Mouse (Mus musculus): Measurements from ENCODE around the gene Cd151. TPM values are rescaled to one million over a fixed set of nuclear protein-coding genes. Genes with fewer than 3 reads are reported as not detected.
"Not testable (repeated sequence)": the region's sequence is repeated elsewhere in the genome, so short reads cannot be mapped to it uniquely, and the experiment has no call there.

Cd151 gene
- polyA plus RNA-seq, 1 experiment from 2014 or later, result 43.8 TPM

DNA sequence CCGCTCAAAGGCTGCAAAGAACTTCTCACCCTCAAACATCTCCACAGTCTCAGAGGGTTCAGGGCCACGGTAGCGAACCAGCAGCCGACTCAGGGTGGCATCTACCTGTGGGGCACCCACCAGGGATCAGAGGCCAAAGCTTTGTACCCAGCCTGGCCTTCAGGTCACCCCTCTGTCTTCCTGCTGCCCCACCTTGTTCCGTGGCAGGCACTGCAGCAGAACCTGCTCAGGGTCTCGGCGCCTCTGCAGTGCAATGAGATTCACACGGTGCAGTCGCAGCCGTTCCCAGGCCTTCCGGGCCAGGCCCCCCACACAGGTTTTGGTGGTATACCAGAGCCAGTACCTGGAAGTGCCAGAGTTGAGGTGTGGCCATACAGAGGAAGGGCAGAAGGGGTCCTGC, 27.4 kb upstream of the Cd151 start:
- no peak overlapping the region for H3K9ac ChIP-seq (replicated peaks; ENCODE audit: low read length)
- no peaks in the 10 kb centered on the region for H3K36me3 ChIP-seq (ENCODE audit: control insufficient read depth, insufficient read depth, low read length)

DNA sequence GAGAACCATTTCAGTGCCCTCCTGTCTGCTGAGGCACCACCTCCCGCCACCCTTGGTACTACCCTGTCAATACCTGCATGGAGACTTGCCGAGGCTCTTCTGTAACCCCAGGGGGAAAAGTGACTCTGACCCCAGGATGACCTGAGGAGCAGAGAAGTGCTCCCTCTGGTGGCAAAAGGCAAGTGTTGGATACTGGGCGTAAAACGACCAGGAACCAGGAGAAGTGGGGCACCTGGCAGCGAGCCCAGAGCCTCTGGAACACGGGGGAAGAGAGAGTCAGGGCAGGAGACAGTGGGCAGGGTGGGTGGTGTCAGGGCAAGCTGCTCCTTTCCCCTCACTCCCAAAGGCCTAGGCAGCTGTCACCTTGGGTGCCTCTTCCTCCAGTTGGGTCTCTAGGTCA, 26.6 kb upstream of the Cd151 start:
- no peak overlapping the region for H3K4me2 ChIP-seq (ENCODE audit: low read length)
- H3K4me3 ChIP-seq (replicated peaks; ENCODE audit: low read depth, low read length), result no peak overlapping the region
- no peaks in the 10 kb centered on the region for H3K9me3 ChIP-seq (ENCODE audit: control insufficient read depth, low read length)
- DNase-seq (peak; percentile 67), ATAC-seq (ENCODE audit: low FRiP score, low TSS enrichment) (no peak)
- no peaks in the 10 kb centered on the region for H3K27me3 ChIP-seq (ENCODE audit: control insufficient read depth, insufficient read depth, low read length)
- 33% methylated on average over 6 of the region's 6 CpGs for WGBS
- no peaks in the 10 kb centered on the region for H3K36me3 ChIP-seq (ENCODE audit: control insufficient read depth, insufficient read depth, low read length)
- H3K27ac ChIP-seq (replicated peaks; ENCODE audit: low read depth, low read length), result no peak overlapping the region
- H3K9ac ChIP-seq (replicated peaks; ENCODE audit: low read length), result no peak overlapping the region
- peaks cover 24% of the 10 kb centered on the region for H3K4me1 ChIP-seq (ENCODE audit: control insufficient read depth, insufficient read depth, low read length)

More for the DNA sequence above, 27.4 kb upstream of the Cd151 start:
- Histone ChIP-seq H3K4me3 (replicated peaks; ENCODE audit: low read depth, low read length) (no peak overlapping the region), H3K9me3 (ENCODE audit: control insufficient read depth, low read length) (no peaks in the 10 kb centered on the region), H3K4me1 (ENCODE audit: control insufficient read depth, insufficient read depth, low read length) (peaks cover 28% of the 10 kb centered on the region), H3K4me2 (ENCODE audit: low read length) (no peak overlapping the region), H3K27me3 (ENCODE audit: control insufficient read depth, insufficient read depth, low read length) (no peaks in the 10 kb centered on the region), H3K27ac (replicated peaks; ENCODE audit: low read depth, low read length) (no peak overlapping the region)
- ATAC-seq (ENCODE audit: low FRiP score, low TSS enrichment) (no peak), DNase-seq (no peak)
- 95% methylated on average over 11 of the region's 11 CpGs for WGBS

DNA sequence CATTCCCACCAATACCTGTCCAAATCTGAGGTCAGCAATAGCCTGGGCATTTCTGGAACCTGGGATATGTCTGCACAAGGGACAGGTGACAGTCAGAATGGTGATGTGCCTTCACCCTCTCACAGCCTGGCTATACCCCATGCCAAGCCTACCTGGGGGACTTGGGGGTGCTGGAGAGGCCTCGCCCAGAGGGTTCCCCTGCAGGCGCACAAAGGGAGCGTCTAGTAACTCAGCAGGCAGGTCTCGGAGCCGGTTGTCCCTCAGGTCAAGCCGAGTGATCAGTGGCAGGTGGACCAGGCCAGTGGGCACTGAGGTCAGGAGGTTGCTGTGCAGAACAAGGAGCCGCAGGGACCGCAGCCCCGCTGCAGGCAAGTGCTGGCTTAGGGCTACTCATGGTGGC, 25.7 kb upstream of the Cd151 start:
- DNase-seq, result no peak
- Histone ChIP-seq H3K27me3 (ENCODE audit: control insufficient read depth, insufficient read depth, low read length) (no peaks in the 10 kb centered on the region), H3K27ac (replicated peaks; ENCODE audit: low read depth, low read length) (no peak overlapping the region), H3K9ac (replicated peaks; ENCODE audit: low read length) (no peak overlapping the region), H3K36me3 (ENCODE audit: control insufficient read depth, insufficient read depth, low read length) (no peaks in the 10 kb centered on the region), H3K4me3 (replicated peaks; ENCODE audit: low read depth, low read length) (no peak overlapping the region), H3K9me3 (ENCODE audit: control insufficient read depth, low read length) (no peaks in the 10 kb centered on the region), H3K4me2 (ENCODE audit: low read length) (no peak overlapping the region), H3K4me1 (ENCODE audit: control insufficient read depth, insufficient read depth, low read length) (peaks cover 17% of the 10 kb centered on the region)
- ATAC-seq (ENCODE audit: low FRiP score, low TSS enrichment), result no peak
- 93% methylated on average over 9 of the region's 9 CpGs for WGBS

DNA sequence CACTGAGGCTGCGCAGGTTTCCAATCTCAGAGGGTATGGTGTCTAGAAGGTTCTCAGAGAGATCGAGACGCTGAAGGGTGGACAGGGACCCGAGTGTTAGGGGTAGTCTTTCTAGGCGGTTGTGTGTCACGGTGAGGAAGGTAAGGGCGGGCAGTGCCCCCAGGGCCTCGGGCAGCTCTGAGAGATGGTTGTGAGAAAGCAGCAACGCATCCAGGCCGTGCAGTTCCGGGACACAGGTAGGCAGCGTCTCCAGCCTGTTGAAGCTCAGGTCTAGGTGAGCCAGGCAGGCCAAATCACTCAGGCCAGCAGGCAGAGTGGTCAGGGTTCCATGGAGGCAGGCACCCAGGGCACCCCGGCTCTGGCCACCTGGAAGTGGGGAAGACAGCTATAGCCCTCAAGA, 25.0 kb upstream of the Cd151 start:
- no peak overlapping the region for H3K9ac ChIP-seq (replicated peaks; ENCODE audit: low read length)
- ATAC-seq (ENCODE audit: low FRiP score, low TSS enrichment), result no peak
- 92% methylated on average over 13 of the region's 13 CpGs for WGBS

DNA sequence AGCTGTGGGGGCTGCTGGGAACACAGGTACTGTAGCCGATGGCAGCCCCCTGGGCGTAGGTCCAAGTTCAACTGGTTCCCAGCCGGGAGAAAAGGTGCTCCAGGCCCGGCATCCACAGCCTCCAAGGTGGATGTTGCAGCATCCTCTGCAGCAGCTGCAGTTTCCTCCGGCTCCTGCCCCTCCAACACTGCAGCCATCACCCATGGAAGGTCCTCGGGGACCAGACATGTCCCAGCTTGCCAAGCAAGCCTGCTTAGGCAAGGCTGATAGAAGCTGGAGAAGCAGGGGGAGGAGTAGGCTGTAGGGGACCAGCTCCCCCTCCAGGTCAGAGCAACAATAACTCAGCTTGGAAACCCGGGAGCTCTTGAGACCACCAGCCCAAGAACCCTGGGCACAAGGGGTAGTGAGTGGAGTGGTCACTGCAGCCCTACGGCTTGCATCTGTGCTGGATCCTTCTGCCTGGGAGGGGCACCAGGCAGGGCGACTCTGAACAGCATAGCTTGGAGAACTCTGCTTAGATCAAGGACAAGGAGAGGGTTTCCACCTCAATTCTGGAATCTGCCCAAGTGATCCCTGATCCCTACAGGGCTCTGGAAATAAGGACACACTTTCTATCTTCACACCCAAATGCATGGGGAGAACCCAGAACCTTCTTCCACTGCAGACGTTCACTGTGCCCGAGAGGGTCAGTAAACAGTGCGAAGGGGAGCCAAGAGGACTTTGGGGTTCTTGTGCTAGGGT, 23.9 kb upstream of the Cd151 start:
- Histone ChIP-seq H3K36me3 (ENCODE audit: control insufficient read depth, insufficient read depth, low read length) (no peaks in the 10 kb centered on the region), H3K27me3 (ENCODE audit: control insufficient read depth, insufficient read depth, low read length) (no peaks in the 10 kb centered on the region), H3K4me3 (replicated peaks; ENCODE audit: low read depth, low read length) (peak overlapping the region; percentile 29), H3K9ac (replicated peaks; ENCODE audit: low read length) (peak overlapping the region; percentile 35; the same call in 1 of the 2 replicates), H3K4me2 (ENCODE audit: low read length) (peak overlapping the region; percentile 59), H3K4me1 (ENCODE audit: control insufficient read depth, insufficient read depth, low read length) (peaks cover 14% of the 10 kb centered on the region), H3K9me3 (ENCODE audit: control insufficient read depth, low read length) (no peaks in the 10 kb centered on the region), H3K27ac (replicated peaks; ENCODE audit: low read depth, low read length) (no peak overlapping the region)
- ATAC-seq (ENCODE audit: low FRiP score, low TSS enrichment) (no peak), DNase-seq (peak; percentile 26)
- WGBS, result 31% methylated on average over 12 of the region's 12 CpGs

More for the DNA sequence above, 25.0 kb upstream of the Cd151 start:
- no peaks in the 10 kb centered on the region for H3K27me3 ChIP-seq (ENCODE audit: control insufficient read depth, insufficient read depth, low read length)
- H3K4me1 ChIP-seq (ENCODE audit: control insufficient read depth, insufficient read depth, low read length), result peaks cover 11% of the 10 kb centered on the region; the same call in 1 of the 2 replicates
- no peak overlapping the region for H3K4me2 ChIP-seq (ENCODE audit: low read length)
- H3K4me3 ChIP-seq (replicated peaks; ENCODE audit: low read depth, low read length), result no peak overlapping the region
- DNase-seq, result no peak
- H3K36me3 ChIP-seq (ENCODE audit: control insufficient read depth, insufficient read depth, low read length), result no peaks in the 10 kb centered on the region
- H3K9me3 ChIP-seq (ENCODE audit: control insufficient read depth, low read length), result no peaks in the 10 kb centered on the region
- no peak overlapping the region for H3K27ac ChIP-seq (replicated peaks; ENCODE audit: low read depth, low read length)

DNA sequence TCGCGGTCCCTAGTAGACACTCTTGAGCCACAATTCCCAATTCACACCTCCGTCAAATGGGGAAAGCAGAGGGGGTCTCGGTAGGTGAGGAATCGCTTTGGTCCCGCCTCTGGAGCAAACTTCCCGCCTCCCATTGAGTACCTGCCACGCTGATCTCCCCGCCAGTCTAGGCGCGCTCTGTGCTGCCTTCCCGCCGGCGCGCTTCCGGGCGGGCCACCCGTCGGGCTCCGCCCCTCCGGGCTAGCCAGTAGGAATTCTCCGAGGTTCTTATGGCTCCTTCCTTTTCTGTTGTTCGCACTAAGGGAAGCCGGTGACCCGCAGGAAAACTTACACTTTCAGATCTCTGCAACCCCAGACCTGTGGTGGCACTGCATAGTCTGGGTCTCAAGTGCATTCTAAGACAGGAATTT, 23.4 kb upstream of the Cd151 start, which contains the start of gene Pidd1:
Gene Pidd1 (minus strand): TSS at position 198 of the 410 bp plus-strand sequence.
- Histone ChIP-seq H3K4me3 (replicated peaks; ENCODE audit: low read depth, low read length) (peak within 1 kb of the TSS; percentile 29), H3K9me3 (ENCODE audit: control insufficient read depth, low read length) (no peaks in the 10 kb centered on the region), H3K27ac (replicated peaks; ENCODE audit: low read depth, low read length) (no peak within 1 kb of the TSS), H3K9ac (replicated peaks; ENCODE audit: low read length) (peak within 1 kb of the TSS; percentile 35; the same call in 1 of the 2 replicates), H3K36me3 (ENCODE audit: control insufficient read depth, insufficient read depth, low read length) (peaks cover 5% of the 10 kb centered on the region), H3K27me3 (ENCODE audit: control insufficient read depth, insufficient read depth, low read length) (no peaks in the 10 kb centered on the region), H3K4me2 (ENCODE audit: low read length) (peak within 1 kb of the TSS; percentile 59), H3K4me1 (ENCODE audit: control insufficient read depth, insufficient read depth, low read length) (peaks cover 20% of the 10 kb centered on the region)
- DNase-seq (peak; percentile 79), ATAC-seq (ENCODE audit: low FRiP score, low TSS enrichment) (no peak)
- under 1% methylated on average over 25 of the region's 25 CpGs for WGBS

DNA sequence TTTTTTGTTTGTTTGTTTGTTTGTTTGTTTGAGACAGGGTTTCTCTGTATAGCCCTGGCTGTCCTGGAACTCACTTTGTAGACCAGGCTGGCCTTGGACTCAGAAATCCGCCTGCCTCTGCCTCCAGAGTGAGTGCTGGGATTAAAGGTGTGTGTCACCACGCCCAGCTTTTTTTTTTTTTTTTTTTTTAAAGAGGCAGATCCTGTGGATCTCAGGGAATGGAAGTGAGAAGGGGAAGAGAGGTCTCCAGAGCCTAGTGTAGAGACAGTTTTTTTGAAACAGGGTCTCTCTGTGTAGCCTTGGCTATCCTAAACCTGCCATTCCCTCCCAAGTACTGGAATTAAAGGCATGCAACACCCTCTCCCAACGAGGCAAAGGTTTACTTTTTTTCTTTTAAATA, 20.8 kb upstream of the Cd151 start:
- H3K4me2 ChIP-seq (ENCODE audit: low read length); H3K9ac ChIP-seq (replicated peaks; ENCODE audit: low read length); H3K4me3 ChIP-seq (replicated peaks; ENCODE audit: low read depth, low read length); DNase-seq; H3K27ac ChIP-seq (replicated peaks; ENCODE audit: low read depth, low read length); H3K9me3 ChIP-seq (ENCODE audit: control insufficient read depth, low read length); H3K27me3 ChIP-seq (ENCODE audit: control insufficient read depth, insufficient read depth, low read length); ATAC-seq (ENCODE audit: low FRiP score, low TSS enrichment): not testable (repeated sequence)
- Histone ChIP-seq H3K36me3 (ENCODE audit: control insufficient read depth, insufficient read depth, low read length) (peaks cover 27% of the 10 kb centered on the region), H3K4me1 (ENCODE audit: control insufficient read depth, insufficient read depth, low read length) (peaks cover 20% of the 10 kb centered on the region)
- WGBS, result 83% methylated on average over 3 of the region's 3 CpGs

DNA sequence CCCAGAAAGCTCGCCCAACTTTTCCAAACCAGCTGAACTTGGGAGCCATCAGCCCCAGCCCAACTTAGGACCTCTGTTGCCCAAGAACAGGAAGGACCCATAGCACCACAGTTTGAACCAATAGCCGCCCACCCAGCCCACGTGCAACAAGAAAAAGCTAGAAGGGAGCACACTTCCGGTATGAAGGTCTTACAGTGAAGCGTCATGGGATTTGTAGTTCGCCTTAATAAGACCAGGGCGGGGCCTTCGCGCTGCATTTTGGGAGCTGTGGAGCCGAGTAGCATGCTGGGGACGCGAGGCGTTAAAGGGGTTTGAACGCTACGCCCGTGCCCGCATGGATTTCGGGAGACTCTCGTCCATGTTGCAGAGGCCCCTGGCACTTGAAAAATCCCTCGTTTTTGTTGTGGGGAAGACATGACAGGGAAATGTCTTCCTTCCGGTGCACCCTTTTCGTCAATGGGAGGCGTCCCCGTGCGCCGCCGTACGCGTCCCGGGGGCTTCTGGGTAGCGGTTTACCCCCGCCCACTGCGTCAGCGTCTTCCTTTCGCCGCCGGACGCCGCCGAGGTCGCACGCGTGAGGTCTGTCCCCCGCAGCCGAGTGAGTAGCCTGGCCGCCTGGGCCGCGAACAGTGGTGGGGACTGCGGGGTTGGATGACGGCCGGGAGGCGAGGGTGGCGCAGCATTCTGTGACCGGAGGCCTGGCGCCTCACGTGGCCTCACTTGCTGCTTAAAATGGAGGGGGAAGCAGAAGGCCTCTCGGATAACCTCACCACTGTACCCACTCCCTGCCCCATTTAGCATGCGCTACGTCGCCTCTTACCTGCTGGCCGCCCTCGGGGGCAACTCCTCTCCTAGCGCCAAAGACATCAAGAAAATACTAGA, 19.8 kb upstream of the Cd151 start, which contains the start of gene Rplp2:
Gene Rplp2 (plus strand): TSS at position 261 of the 882 bp plus-strand sequence.
- Histone ChIP-seq H3K27ac (replicated peaks; ENCODE audit: low read depth, low read length) (peak within 1 kb of the TSS; percentile 86), H3K27me3 (ENCODE audit: control insufficient read depth, insufficient read depth, low read length) (no peaks in the 10 kb centered on the region), H3K4me3 (replicated peaks; ENCODE audit: low read depth, low read length) (peak within 1 kb of the TSS; percentile 82), H3K36me3 (ENCODE audit: control insufficient read depth, insufficient read depth, low read length) (peaks cover 37% of the 10 kb centered on the region), H3K4me2 (ENCODE audit: low read length) (peak within 1 kb of the TSS; percentile 87), H3K4me1 (ENCODE audit: control insufficient read depth, insufficient read depth, low read length) (peaks cover 20% of the 10 kb centered on the region), H3K9ac (replicated peaks; ENCODE audit: low read length) (peak within 1 kb of the TSS; percentile 75), H3K9me3 (ENCODE audit: control insufficient read depth, low read length) (no peaks in the 10 kb centered on the region)
- under 1% methylated on average over 63 of the region's 63 CpGs for WGBS
- peak; percentile 96 for DNase-seq
- peak; percentile 92 for ATAC-seq (ENCODE audit: low FRiP score, low TSS enrichment)
